Mouse (Mus musculus) thymus, postnatal 36 days (tissue): ENCODE measurements around the gene Nfx1.

Source experiments
- DNase-seq, 2 experiments: peaks; one replicate each; pipeline ENCODE4 v3.0.0; 2022; ENCODE audit warnings: mixed read lengths in 2 of 2

The Nfx1 gene

GRCm38 (mm10) chr4:41047524-41048271 is 77.0 kb downstream of the Nfx1 start, which contains the start of gene Aqp7:
Gene Aqp7 (minus strand): TSS chr4:41048139.
- DNase-seq, result no peak

- no peak for DNase-seq
Observed at GRCm38 (mm10) chr4:41048926-41049325, 78.2 kb downstream of the Nfx1 start.

GRCm38 (mm10) chr4:41050726-41051675 is 80.3 kb downstream of the Nfx1 start:
- DNase-seq, result peak; percentile 60 to 71

- no peak for DNase-seq
Observed at GRCm38 (mm10) chr4:41051781-41052180, 81.1 kb downstream of the Nfx1 start.

- DNase-seq, result no peak
Observed at GRCm38 (mm10) chr4:41055111-41055510, 84.4 kb downstream of the Nfx1 start.

GRCm38 (mm10) chr4:41056253-41056652 is 85.5 kb downstream of the Nfx1 start:
- DNase-seq, result no peak

- DNase-seq, result no peak
Observed at GRCm38 (mm10) chr4:41056742-41057332, 86.1 kb downstream of the Nfx1 start.

- DNase-seq, result no peak
Observed at GRCm38 (mm10) chr4:41057361-41057760, 86.7 kb downstream of the Nfx1 start.

GRCm38 (mm10) chr4:41063351-41063750 is 92.6 kb downstream of the Nfx1 start:
- DNase-seq, result no peak

GRCm38 (mm10) chr4:41063894-41064673 is 93.4 kb downstream of the Nfx1 start:
- peak; percentile 35 to 44 for DNase-seq

GRCm38 (mm10) chr4:41065196-41065595 is 94.5 kb downstream of the Nfx1 start:
- DNase-seq, result no peak

- DNase-seq, result no peak
Observed at GRCm38 (mm10) chr4:41071500-41072429, 101.1 kb downstream of the Nfx1 start.

GRCm38 (mm10) chr4:41073008-41073817 is 102.5 kb downstream of the Nfx1 start:
- no peak for DNase-seq

GRCm38 (mm10) chr4:41074461-41074860 is 103.8 kb downstream of the Nfx1 start:
- DNase-seq, result no peak
